Mouse (Mus musculus) bone marrow, adult 2 months (tissue): ENCODE measurements around the gene Snx9. TPM values are rescaled to one million over a fixed set of nuclear protein-coding genes. Genes with fewer than 3 reads are reported as not detected.
A peak's percentile ranks its signal among the peaks of the same experiment; 100 is the strongest.

Source experiments
- H3K27ac ChIP-seq: fragments of 200-500 bp; 2 replicates; pipeline ENCODE4 v1.5.1; 2012; ENCODE audit warnings: low read depth, mild to moderate bottlenecking, control low read depth, inconsistent platforms, low read length; ENCODE audit not compliant: control insufficient read depth, poor library complexity, insufficient read depth
- H3K4me1 ChIP-seq: fragments of 200-500 bp; 2 replicates; pipeline ENCODE4 v1.6.1; 2011; ENCODE audit warnings: low read length; ENCODE audit not compliant: control insufficient read depth, insufficient read depth
- H3K4me3 ChIP-seq: fragments of 200-500 bp; replicated peaks from 2 replicates; pipeline ENCODE3; 2011; ENCODE audit warnings: mild to moderate bottlenecking, low read depth, low read length, control low read depth; ENCODE audit not compliant: control insufficient read depth
- CTCF ChIP-seq: fragments of 200-500 bp; IDR thresholded peaks from 2 replicates; pipeline ENCODE4 v1.5.1; 2011; ENCODE audit warnings: low read length, control low read depth; ENCODE audit not compliant: control insufficient read depth, insufficient read depth
- POLR2A ChIP-seq: fragments of 200-500 bp; IDR thresholded peaks from 2 replicates; pipeline ENCODE4 v1.6.1; 2011; ENCODE audit warnings: low read depth, mild to moderate bottlenecking, control low read depth, low read length, borderline replicate concordance; ENCODE audit not compliant: control insufficient read depth
- WGBS: fragments of 180-500 bp; shearing (Covaris S2); methylation state at CpG from one replicate; pipeline ENCODE4 v1.1.7; 2018; 5-methylcytosine and 5-hydroxymethylcytosine counted together
- polyA plus RNA-seq: library from polyadenylated mRNA; stranded (reverse); fragments of >200 nt; gene quantifications from 2 replicates; pipeline ENCODE4 v1.2.4, GENCODE M21; 2011; ENCODE audit warnings: low replicate concordance; ENCODE audit not compliant: missing spikeins, insufficient read depth, insufficient read length

Gene Snx9
- polyA plus RNA-seq, 1 experiment = 16.6 TPM

DNA sequence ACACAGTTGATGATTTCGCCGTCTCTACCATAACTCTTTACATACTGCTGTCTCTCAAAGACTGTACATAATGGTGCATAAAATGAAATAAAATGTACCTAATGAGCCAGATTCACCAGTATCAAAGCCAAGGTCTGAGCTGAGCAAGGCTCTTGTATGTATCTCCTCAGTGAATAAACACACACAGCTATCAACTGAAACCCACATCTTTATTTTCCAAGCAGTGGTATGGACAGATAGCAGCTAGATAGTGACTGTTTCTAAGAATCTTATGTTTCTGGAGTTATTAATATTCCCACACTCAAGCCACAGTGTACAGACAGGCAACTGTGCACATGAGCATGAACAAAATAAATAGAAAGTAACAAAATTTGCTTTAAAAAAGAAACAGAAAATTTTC, 10.7 kb upstream of the Snx9 start:
- Histone ChIP-seq H3K27ac (peak overlapping the region; percentile 38; the same call in 1 of the 2 replicates), H3K4me1 (peaks cover 7% of the 10 kb centered on the region), H3K4me3 (no peak overlapping the region)
- WGBS = 60% methylated on average over 2 of the region's 2 CpGs
- TF ChIP-seq POLR2A (no peak), CTCF (no peak)

DNA sequence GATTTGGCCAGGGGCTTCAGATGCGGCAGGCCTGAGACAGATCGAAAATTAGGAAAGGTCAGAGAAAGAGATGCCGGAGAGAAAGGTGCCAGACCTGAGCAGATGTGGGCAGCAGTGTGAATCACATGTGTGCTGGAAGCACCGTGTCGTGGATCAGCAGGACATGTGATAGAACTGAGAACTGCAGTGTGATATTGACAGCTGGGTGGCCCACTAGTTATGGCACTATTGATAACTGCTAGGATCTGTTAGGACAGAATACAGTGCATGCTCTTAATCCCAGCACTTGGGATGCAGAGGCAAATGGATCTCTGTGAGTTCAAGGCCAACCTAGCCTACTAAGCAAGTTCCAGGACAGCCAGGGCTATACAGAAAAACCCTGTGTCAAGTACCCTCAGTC, 10.3 kb upstream of the Snx9 start:
- WGBS = 68% methylated on average over 5 of the region's 5 CpGs
- Histone ChIP-seq H3K27ac (no peak overlapping the region), H3K4me3 (no peak overlapping the region), H3K4me1 (peaks cover 7% of the 10 kb centered on the region)
- TF ChIP-seq POLR2A (no peak), CTCF (no peak)

DNA sequence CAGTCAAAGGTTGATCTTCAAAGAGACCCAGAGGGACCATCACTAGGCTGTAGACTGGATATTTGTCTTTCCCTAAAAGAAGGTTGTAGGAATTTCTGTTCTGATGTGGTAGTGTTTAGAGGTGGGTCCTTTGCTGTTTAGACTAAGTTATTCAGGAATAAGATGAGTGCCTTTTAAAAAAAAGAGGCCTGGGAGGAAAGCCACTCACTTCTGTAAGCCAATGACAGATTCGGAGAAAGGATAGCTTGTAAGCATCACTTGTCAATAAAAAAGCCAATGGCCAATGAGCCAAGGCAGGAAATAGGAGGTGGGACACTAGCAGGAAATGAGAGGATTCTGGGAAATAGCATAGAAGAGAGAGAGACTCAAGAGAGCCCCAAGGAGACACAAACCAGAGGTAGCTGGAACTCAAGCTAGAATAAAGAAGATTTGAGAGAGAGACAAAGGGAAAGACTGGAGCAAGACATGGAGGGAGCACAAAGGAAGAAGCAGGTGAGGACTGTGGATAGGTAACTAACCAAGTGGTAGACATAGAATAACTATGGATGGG, 9.8 kb upstream of the Snx9 start:
- H3K4me1 ChIP-seq = peaks cover 7% of the 10 kb centered on the region
- 76% methylated on average over 1 of the region's 1 CpGs for WGBS
- TF ChIP-seq CTCF (no peak), POLR2A (no peak)
- H3K4me3 ChIP-seq = no peak overlapping the region
- no peak overlapping the region for H3K27ac ChIP-seq

DNA sequence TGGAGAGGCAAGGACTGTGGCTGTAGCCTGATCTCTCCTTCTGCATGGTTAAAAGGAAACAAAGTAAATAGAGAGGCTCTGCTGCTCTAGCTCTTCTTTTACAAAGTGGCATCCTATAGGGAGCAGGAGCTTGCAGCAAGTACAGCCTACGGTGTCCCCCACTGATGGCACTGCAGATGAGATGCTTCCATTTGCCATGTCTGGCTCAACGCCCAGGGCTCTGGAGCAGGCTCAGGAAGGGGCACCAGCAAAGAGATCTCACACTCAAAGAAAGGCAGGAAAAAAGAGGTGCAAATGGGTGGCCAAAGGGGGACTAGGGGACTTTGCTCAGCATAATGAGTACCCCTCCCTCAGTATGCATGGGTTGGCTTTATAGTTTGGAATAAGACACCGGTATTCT, 7.0 kb upstream of the Snx9 start:
- H3K4me3 ChIP-seq = no peak overlapping the region
- 81% methylated on average over 3 of the region's 3 CpGs for WGBS
- TF ChIP-seq CTCF (no peak), POLR2A (no peak)

DNA sequence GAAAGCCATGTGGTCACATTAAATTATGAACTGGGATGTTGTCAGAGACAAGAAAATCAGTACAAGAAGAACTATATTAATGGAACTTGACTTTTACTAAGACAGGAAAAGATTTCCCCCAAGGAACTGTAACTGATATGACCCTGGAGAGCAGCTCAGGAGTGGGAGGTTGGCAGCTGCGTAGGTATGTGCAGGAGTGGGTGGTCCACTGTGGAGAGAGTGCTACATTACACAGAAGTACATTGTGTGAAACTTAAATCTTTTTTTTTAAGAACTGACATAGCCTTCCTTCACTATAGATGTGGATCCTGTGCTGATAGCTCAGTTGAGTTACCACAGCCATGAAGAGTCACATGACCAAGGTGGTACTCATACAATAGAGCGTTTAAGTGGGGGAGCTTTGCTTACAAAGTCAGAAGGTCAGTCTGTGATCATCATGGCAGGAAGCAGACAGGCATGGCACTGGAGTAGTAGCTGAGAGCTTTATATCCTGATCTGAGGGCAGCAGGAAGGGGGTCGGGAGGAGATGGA, 6.3 kb upstream of the Snx9 start:
- H3K4me1 ChIP-seq = peaks cover 2% of the 10 kb centered on the region
- 83% methylated on average over 3 of the region's 3 CpGs for WGBS
- no peak overlapping the region for H3K4me3 ChIP-seq

More for the DNA sequence above, 7.0 kb upstream of the Snx9 start:
- Histone ChIP-seq H3K4me1 (peaks cover 6% of the 10 kb centered on the region), H3K27ac (no peak overlapping the region)

DNA sequence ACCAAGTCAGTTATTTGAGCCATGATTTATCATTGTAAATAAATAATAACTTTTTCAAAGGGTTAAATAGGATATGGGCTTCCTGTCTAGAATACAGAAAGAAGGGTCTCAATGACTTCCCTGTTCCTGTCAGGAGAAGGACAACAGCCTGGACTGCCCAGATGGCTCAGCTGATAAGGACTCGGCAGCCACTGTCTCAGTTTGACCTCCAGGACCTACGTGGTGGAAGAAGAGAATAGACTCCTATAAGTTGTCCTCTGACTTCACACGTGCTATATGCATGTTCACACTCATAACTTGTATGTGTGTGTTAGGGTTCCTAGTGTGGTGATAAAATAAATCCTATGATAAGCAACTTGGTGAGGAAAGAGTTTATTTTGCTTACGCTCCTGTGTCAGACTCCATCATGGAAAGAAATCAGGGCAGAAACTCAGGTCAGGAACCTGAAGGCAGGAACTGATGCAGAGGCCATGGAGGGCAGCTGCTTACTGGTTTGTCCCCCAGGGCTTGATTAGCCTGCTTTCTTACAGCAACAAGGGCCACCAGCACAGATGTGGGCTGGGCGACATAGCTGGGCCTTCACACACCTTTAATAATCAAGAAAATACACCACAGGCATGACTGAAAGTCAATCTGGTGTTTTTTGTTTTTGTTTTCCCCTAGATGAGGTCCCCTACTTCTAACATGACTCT, 1.4 kb upstream of the Snx9 start:
- no peak overlapping the region for H3K27ac ChIP-seq
- WGBS = 69% methylated on average over 5 of the region's 5 CpGs

More for the DNA sequence above, 6.3 kb upstream of the Snx9 start:
- TF ChIP-seq POLR2A = no peak
- TF ChIP-seq CTCF = no peak
- H3K27ac ChIP-seq = no peak overlapping the region

DNA sequence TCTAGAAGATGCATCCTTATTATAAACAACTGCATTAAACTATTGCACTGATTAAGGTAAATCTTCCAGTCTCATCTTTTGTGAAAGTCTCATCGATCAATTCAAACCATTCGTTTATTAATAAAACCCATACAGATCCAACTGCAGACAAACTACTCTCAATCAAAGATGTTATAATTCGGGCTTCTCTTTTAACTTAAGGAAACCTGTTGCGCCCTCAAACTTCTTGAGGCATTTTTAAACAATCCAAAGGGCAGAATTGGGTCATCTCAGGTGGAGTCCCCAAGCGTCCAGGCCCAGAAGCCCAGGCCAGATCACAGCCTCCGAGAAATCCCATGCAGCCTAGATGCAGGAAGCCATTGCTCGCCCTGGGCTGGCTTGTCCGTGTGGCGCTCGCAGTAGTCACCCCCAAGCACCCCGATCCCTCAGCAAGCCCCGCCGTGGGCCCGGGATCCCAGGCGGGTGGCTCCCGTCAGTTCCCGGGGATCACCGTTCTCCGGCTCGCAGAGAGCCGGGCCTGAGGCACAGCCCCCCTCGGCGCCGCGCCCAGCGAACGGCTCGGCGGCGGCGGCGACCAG, 490 bp upstream of the Snx9 start:
- WGBS = 7% methylated on average over 32 of the region's 32 CpGs
- no peak for TF ChIP-seq CTCF
- TF ChIP-seq POLR2A = no peak
- H3K27ac ChIP-seq = peak overlapping the region; percentile 95
- peaks cover 1% of the 10 kb centered on the region for H3K4me1 ChIP-seq
- H3K4me3 ChIP-seq = peak overlapping the region; percentile 61

More for the DNA sequence above, 1.4 kb upstream of the Snx9 start:
- Histone ChIP-seq H3K4me1 (peaks cover 1% of the 10 kb centered on the region), H3K4me3 (no peak overlapping the region)
- TF ChIP-seq CTCF = no peak
- TF ChIP-seq POLR2A = no peak

DNA sequence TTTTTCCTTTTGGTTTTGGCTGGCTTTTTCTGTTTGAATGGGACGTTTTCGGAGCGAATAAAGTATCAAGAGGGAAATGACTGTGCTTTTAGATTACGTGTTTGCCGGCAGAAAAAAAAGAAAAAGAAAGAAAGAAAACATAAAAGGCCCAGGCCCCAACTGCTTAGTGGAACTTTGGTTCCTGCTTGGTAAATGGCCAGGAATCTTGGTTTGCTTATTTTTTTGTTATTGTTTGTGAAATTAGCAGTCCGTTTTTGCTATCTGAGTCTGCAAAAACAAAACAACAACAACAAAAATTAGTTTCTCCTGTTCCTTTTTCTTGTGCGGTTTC, 779 bp downstream of the Snx9 start:
- Histone ChIP-seq H3K27ac (peak overlapping the region; percentile 95), H3K4me3 (peak overlapping the region; percentile 61), H3K4me1 (peaks cover 1% of the 10 kb centered on the region)
- WGBS = 3% methylated on average over 7 of the region's 7 CpGs
- TF ChIP-seq POLR2A = no peak
- TF ChIP-seq CTCF = no peak
